Mouse (Mus musculus): ENCODE data around the gene Mov10l1. TPM values are rescaled to one million over a fixed set of nuclear protein-coding genes. Genes with fewer than 3 reads are reported as not detected.
A peak's percentile ranks its signal among the peaks of the same experiment; 100 is the strongest.

The Mov10l1 gene
- total and polyA plus RNA-seq, 3 experiments: not detected

GRCm38 (mm10) chr15:89074613-89075477 is 92.1 kb downstream of the Mov10l1 start, which contains the start of gene Trabd:
Gene Trabd, plus strand, starts transcription at chr15:89075124.
- H3K27me3 ChIP-seq (ENCODE audit: insufficient read depth, low read length): peaks cover 27% of the 10 kb centered on the region
- DNase-seq (ENCODE audit: low spot score): peak; percentile 56
- no peaks in the 10 kb centered on the region for H3K9me3 ChIP-seq (replicated peaks)
- H3K4me3 ChIP-seq (ENCODE audit: low read depth, low read length): peak within 1 kb of the TSS; percentile 82
- no peak for ATAC-seq (ENCODE audit: extremely low read depth, insufficient number of reproducible peaks, low FRiP score, poor library complexity, severe bottlenecking)
- peaks cover 15% of the 10 kb centered on the region for H3K36me3 ChIP-seq (replicated peaks)
- H3K4me1 ChIP-seq (ENCODE audit: insufficient read depth, low read depth, low read length): peaks cover 60% of the 10 kb centered on the region
- TF ChIP-seq POLR2AphosphoS5 (IDR thresholded peaks at IDR 0.05; ENCODE audit: insufficient replicate concordance, low read depth, low read length): no peak
- TF ChIP-seq TAL1 (conservative IDR thresholded peaks at IDR 0.05; ENCODE audit: low read depth, low read length): no peak
- no peak for TF ChIP-seq GATA1 (IDR thresholded peaks at IDR 0.05; ENCODE audit: borderline replicate concordance, low read length)
- no peak for TF ChIP-seq GATA2 (IDR thresholded peaks at IDR 0.05; ENCODE audit: borderline replicate concordance, low read depth, low read length)
- no peak for TF ChIP-seq CTCF (IDR thresholded peaks at IDR 0.05; ENCODE audit: low read depth, low read length)

DNA sequence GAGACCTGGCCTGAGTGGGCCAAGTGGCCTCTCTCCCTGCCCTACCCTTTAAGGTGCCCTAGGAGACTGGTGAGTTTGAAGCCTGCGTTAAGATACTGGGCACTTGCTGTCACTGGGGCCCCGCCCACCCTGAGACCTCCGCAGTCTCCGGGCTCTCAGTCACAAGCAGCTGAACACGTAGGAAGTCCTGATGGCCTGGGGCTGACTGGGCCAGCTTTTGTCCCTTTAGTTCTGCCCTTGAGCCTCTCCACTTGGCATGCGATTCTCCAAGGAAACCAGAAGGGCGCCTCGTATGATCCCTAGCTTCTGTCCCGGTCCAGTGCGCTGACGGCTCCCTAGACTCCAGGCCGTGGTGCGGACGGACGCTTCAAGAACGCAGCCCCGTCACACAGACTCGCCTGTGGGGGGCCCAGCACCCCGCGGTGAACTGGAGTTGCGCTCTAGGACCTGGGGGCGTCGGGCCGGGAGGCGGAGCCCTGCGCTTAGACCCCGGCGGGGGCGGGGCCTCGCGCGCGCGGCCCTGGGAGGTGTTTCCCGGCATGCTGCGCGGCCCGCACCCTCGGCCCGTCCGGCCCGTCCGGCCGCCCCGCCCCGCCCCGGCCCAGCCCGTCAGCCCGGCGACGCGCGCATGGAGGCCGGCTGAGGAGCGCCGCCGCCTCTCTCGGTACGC is 92.9 kb downstream of the Mov10l1 start:
- peak; percentile 95 for DNase-seq (ENCODE audit: low spot score)
- Histone ChIP-seq H3K27me3 (ENCODE audit: insufficient read depth, low read length) (peaks cover 23% of the 10 kb centered on the region), H3K4me1 (ENCODE audit: insufficient read depth, low read depth, low read length) (peaks cover 61% of the 10 kb centered on the region), H3K4me3 (ENCODE audit: low read depth, low read length) (peak overlapping the region; percentile 82), H3K36me3 (replicated peaks) (peaks cover 23% of the 10 kb centered on the region), H3K9me3 (replicated peaks) (no peaks in the 10 kb centered on the region)
- no peak for TF ChIP-seq GATA1 (IDR thresholded peaks at IDR 0.05; ENCODE audit: borderline replicate concordance, low read length)
- ATAC-seq (ENCODE audit: extremely low read depth, insufficient number of reproducible peaks, low FRiP score, poor library complexity, severe bottlenecking): peak; percentile 52

DNA sequence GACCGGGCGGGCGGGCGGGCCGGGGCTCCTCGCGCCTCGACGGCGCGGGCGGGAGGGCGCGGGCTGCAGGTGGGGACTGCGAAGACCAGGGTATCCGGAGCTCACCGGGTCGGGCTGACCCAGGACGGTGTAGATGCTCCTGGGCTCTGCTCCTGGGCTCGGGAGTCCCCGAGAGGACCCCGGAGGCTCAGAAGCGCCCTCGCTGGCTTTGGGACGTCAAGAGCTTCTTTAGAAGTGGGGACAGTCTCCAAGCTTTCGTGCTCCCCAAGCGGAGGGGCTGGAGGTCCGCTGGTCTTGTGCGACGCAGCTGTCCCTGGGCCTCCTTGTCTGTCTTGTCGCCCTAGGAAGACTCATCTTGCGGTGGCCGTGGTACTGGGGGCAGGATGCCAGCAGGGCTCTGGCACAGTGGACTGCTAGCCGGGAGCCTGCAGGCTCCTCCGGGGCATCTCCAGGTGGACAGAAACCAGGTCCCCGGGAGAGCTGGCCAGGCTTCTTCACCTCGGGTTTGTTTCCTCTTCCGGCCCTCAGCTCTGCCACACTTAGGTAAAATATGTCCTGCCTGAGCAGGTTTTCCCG is 93.5 kb downstream of the Mov10l1 start:
- ATAC-seq (ENCODE audit: extremely low read depth, insufficient number of reproducible peaks, low FRiP score, poor library complexity, severe bottlenecking) (no peak), DNase-seq (ENCODE audit: low spot score) (peak; percentile 38)
- H3K9me3 ChIP-seq (replicated peaks): no peaks in the 10 kb centered on the region
- peaks cover 63% of the 10 kb centered on the region for H3K4me1 ChIP-seq (ENCODE audit: insufficient read depth, low read depth, low read length)
- peaks cover 21% of the 10 kb centered on the region for H3K27me3 ChIP-seq (ENCODE audit: insufficient read depth, low read length)
- H3K36me3 ChIP-seq (replicated peaks): peaks cover 29% of the 10 kb centered on the region
- TF ChIP-seq GATA1 (IDR thresholded peaks at IDR 0.05; ENCODE audit: borderline replicate concordance, low read length) (no peak), CTCF (IDR thresholded peaks at IDR 0.05; ENCODE audit: low read depth, low read length) (no peak), POLR2AphosphoS5 (IDR thresholded peaks at IDR 0.05; ENCODE audit: insufficient replicate concordance, low read depth, low read length) (no peak), GATA2 (IDR thresholded peaks at IDR 0.05; ENCODE audit: borderline replicate concordance, low read depth, low read length) (no peak), TAL1 (conservative IDR thresholded peaks at IDR 0.05; ENCODE audit: low read depth, low read length) (no peak)
- H3K4me3 ChIP-seq (ENCODE audit: low read depth, low read length): peak overlapping the region; percentile 82

DNA sequence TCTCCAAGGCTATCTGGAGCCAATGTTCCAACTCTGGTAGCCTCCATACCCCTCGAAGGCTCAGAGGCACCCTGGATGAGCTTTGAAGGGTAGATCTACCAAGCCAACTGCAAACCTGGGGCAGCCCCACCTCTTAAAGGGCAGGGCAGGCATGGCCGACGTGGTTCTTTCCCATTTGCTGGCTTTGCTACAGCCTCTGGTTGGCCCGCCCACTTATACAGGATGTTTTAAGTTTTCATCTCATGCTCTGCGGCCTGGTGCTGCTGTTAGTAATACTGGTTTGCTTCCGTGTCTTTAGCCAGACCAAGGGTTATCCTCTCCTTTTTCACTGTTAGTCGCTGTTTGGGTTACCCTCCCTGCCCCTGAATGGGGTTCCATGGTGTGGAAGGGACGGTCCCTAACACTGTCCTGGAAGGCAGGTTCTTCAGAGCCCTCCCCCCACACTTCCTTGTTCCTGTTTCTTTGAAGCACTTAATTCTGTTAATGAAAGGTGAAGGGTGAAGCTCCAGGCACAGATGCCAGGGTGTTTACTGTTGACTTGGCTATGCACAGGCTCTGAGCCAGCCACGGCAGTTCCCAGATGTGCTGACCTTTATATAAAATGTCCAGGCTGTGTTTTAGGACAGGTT is 95.6 kb downstream of the Mov10l1 start:
- Histone ChIP-seq H3K9me3 (replicated peaks) (no peaks in the 10 kb centered on the region), H3K36me3 (replicated peaks) (peaks cover 50% of the 10 kb centered on the region), H3K27me3 (ENCODE audit: insufficient read depth, low read length) (peaks cover 6% of the 10 kb centered on the region; the same call in 1 of the 2 replicates), H3K4me3 (ENCODE audit: low read depth, low read length) (peak overlapping the region; percentile 65), H3K4me1 (ENCODE audit: insufficient read depth, low read depth, low read length) (peaks cover 65% of the 10 kb centered on the region)
- DNase-seq (ENCODE audit: low spot score) (peak; percentile 89), ATAC-seq (ENCODE audit: extremely low read depth, insufficient number of reproducible peaks, low FRiP score, poor library complexity, severe bottlenecking) (peak; percentile 76)
- TF ChIP-seq GATA2 (IDR thresholded peaks at IDR 0.05; ENCODE audit: borderline replicate concordance, low read depth, low read length) (no peak), GATA1 (IDR thresholded peaks at IDR 0.05; ENCODE audit: borderline replicate concordance, low read length) (no peak), TAL1 (conservative IDR thresholded peaks at IDR 0.05; ENCODE audit: low read depth, low read length) (no peak), POLR2AphosphoS5 (IDR thresholded peaks at IDR 0.05; ENCODE audit: insufficient replicate concordance, low read depth, low read length) (no peak), CTCF (IDR thresholded peaks at IDR 0.05; ENCODE audit: low read depth, low read length) (no peak)

- ATAC-seq (ENCODE audit: extremely low read depth, insufficient number of reproducible peaks, low FRiP score, poor library complexity, severe bottlenecking) (no peak), DNase-seq (ENCODE audit: low spot score) (no peak)
- peaks cover 28% of the 10 kb centered on the region for H3K4me1 ChIP-seq (ENCODE audit: insufficient read depth, low read depth, low read length)
- no peaks in the 10 kb centered on the region for H3K27me3 ChIP-seq (ENCODE audit: insufficient read depth, low read length)
- TF ChIP-seq GATA2 (IDR thresholded peaks at IDR 0.05; ENCODE audit: borderline replicate concordance, low read depth, low read length) (no peak), POLR2AphosphoS5 (IDR thresholded peaks at IDR 0.05; ENCODE audit: insufficient replicate concordance, low read depth, low read length) (no peak), CTCF (IDR thresholded peaks at IDR 0.05; ENCODE audit: low read depth, low read length) (no peak), TAL1 (conservative IDR thresholded peaks at IDR 0.05; ENCODE audit: low read depth, low read length) (no peak), GATA1 (IDR thresholded peaks at IDR 0.05; ENCODE audit: borderline replicate concordance, low read length) (no peak)
- H3K4me3 ChIP-seq (ENCODE audit: low read depth, low read length): no peak overlapping the region
- no peaks in the 10 kb centered on the region for H3K9me3 ChIP-seq (replicated peaks)
- peaks cover 91% of the 10 kb centered on the region for H3K36me3 ChIP-seq (replicated peaks)
These were observed 101.2 kb downstream of the Mov10l1 start for GRCm38 (mm10) chr15:89083906-89084305.

DNA sequence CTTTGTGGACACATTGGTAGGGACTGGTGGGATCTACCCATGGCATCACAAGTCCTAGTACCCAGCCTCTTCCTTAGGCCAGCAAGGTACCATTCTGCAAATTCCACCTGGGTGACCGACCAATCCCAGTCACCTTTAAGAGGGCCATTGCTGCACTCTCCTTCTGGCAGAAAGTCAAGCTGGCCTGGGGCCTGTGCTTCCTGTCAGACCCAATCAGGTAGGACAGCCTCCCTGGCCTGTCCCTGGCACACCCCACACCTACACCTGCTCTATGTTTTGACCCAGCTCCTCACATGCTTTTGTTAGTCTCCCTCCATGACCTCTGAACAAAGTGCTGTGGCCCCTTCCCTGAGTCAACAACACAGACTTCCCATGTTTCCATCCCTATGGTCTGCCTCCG is 102.1 kb downstream of the Mov10l1 start:
- no peaks in the 10 kb centered on the region for H3K9me3 ChIP-seq (replicated peaks)
- DNase-seq (ENCODE audit: low spot score) (no peak), ATAC-seq (ENCODE audit: extremely low read depth, insufficient number of reproducible peaks, low FRiP score, poor library complexity, severe bottlenecking) (no peak)
- H3K4me3 ChIP-seq (ENCODE audit: low read depth, low read length): no peak overlapping the region
- H3K4me1 ChIP-seq (ENCODE audit: insufficient read depth, low read depth, low read length): peaks cover 27% of the 10 kb centered on the region
- H3K36me3 ChIP-seq (replicated peaks): peaks cover 83% of the 10 kb centered on the region
- H3K27me3 ChIP-seq (ENCODE audit: insufficient read depth, low read length): no peaks in the 10 kb centered on the region
- TF ChIP-seq POLR2AphosphoS5 (IDR thresholded peaks at IDR 0.05; ENCODE audit: insufficient replicate concordance, low read depth, low read length) (no peak), GATA2 (IDR thresholded peaks at IDR 0.05; ENCODE audit: borderline replicate concordance, low read depth, low read length) (no peak), CTCF (IDR thresholded peaks at IDR 0.05; ENCODE audit: low read depth, low read length) (no peak), GATA1 (IDR thresholded peaks at IDR 0.05; ENCODE audit: borderline replicate concordance, low read length) (no peak), TAL1 (conservative IDR thresholded peaks at IDR 0.05; ENCODE audit: low read depth, low read length) (no peak)
